Mouse (Mus musculus) layer of hippocampus, adult 9-10 months (tissue): ENCODE results near the gene S100a14.

Experiments used
- DNase-seq: peaks from one replicate; pipeline ENCODE4 v3.0.0; 2022; ENCODE audit warnings: low spot score

S100a14 gene

GRCm38 (mm10) chr3:90517711-90518110 lies 8.9 kb upstream of the S100a14 start:
- no peak for DNase-seq

DNA sequence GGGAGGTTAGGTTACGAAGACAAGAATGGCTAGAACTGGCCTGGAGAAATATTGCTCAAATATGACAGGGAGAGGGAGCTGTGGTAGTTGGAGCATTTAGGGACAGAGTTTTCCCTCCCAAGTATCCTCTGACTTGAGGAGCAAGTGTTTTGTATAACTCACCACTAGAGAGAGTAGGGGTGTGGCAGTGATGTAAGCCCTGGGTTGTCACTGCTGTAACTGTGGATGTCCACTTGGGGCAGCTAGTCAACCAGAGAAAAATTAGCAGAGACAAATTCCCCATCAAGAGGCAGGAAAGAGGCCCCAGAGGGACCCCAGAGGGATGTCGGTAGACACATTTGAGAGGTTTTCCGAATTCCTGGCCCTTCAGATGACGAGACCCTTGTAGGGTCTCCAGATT lies 1.2 kb upstream of the S100a14 start:
- DNase-seq: peak; percentile 53

DNA sequence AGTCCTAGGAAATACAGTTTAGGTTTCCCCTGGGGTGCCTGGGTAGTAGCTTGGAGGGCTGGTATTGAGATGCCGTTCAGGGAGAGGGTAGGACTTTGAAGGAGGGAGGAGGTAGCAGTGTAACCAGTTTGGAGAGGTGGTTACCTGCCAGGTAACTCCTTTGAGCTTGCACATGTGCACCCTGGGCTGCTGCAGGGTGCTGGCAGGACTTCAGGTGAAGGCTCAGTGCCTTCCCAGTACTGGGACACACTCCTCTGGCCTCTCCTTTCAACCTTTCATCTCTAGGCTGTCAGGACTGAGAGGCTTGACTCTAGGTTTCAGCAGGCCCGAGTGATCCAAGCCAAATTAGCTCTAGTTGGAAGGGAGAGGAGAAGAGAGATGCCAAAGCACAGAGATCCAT lies 580 bp upstream of the S100a14 start:
- DNase-seq: no peak

DNA sequence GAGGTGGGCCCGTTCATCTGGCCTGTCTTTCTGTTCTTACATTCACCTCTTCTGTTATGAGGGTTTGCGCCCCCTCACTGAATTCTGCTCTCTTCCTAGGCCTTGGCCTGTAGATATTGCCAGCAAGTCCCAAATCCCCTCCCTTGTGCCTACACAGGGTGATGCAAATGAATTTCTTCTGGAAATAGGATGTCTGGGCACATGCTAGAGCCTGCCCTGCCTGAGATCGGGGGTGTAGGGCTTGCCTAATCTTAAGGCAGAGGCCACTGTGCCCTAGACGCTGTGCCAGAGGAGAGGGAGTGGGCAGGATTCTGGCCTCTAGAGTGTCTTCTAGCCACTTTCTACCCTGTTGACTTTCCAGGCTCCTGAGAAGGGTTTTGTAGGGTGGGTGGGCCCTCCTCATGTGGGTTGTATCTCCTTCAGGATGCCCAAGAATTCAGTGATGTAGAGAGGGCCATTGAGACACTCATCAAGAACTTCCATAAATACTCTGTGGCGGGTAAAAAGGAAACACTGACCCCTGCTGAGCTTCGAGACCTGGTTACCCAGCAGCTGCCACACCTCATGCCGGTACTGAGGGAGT lies 726 bp downstream of the S100a14 start:
- DNase-seq: no peak

GRCm38 (mm10) chr3:90531713-90532112 lies 5.1 kb downstream of the S100a14 start:
- DNase-seq: no peak

- DNase-seq: no peak
These were observed 8.8 kb downstream of the S100a14 start for GRCm38 (mm10) chr3:90535446-90535845.

DNA sequence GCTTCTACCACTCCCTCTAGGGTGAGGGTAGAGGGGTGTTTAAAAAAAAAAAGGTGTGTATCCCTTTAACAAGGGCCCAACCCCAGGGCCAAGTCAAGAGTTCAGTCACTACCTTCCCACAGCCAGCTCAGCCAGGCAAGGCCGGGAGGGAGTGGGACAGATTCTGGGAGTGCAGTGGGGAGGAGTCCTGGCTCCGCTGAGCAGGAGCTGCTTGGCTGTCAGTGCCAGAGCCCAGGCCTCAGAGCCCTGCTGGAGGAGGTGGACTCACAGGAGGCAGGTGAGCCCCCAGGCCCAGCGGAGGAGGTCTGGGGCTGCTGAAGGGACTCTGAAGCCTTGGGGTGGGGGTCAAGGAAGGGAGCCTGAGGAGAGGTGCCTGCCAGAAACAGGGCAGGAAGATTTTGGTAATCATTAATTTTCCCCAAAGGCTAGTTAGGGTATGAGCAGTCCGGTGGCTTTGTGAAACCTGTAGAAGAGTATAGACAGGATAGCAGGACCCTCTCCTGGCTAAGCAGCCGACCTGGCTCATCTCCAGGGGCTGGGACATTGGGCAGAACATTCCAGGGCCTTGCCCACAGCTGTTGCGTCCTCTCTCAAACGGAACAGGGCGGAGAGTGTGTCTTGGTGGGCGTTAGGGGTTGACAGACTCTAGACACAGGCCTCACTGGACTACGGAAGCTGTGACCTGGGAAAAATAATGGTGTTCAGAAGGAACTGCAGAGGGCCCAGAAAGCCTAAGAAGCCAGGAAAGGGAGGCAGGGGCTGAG lies 10.7 kb downstream of the S100a14 start, which contains the start of gene S100a16:
Gene S100a16 (plus strand): TSS at position 114 of the 764 bp plus-strand sequence.
- DNase-seq: no peak

DNA sequence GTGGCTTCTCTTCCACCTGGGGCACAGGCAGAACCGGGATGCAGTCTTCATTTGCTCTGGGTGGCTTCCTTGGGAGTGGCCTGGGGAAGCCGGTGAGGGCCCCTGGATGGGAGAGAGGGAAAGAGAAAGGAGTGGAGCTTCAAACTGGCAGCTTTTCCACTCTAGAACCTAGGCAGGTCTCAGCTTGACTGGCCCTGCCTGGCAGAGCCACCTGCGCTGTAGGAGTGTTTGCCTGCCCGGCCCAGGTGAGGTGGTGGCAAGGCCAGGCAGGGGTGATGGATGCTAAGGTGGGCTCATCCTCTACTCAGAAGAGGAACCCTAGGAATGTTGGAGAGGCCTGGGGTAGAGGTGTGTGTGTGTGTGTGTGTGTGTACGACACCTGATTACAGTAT lies 11.2 kb downstream of the S100a14 start:
- DNase-seq: no peak

DNA sequence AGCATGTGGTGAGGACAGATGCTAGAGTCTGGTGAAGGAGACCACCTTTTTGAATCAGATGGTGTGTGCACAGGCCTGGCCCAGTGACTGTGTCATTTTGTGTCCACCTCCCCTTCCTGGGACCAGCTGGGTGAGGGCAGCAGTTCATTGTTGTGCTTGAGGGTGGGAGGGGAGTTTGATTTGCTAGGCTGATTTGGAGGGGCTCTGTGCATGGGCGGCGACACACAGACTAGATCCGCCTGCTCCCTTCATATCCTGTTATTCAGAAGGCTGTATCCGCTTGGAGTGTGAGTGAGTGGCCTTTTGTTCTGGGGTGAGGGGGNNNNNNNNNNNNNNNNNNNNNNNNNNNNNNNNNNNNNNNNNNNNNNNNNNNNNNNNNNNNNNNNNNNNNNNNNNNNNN lies 14.2 kb downstream of the S100a14 start:
- peak; percentile 15 for DNase-seq

DNA sequence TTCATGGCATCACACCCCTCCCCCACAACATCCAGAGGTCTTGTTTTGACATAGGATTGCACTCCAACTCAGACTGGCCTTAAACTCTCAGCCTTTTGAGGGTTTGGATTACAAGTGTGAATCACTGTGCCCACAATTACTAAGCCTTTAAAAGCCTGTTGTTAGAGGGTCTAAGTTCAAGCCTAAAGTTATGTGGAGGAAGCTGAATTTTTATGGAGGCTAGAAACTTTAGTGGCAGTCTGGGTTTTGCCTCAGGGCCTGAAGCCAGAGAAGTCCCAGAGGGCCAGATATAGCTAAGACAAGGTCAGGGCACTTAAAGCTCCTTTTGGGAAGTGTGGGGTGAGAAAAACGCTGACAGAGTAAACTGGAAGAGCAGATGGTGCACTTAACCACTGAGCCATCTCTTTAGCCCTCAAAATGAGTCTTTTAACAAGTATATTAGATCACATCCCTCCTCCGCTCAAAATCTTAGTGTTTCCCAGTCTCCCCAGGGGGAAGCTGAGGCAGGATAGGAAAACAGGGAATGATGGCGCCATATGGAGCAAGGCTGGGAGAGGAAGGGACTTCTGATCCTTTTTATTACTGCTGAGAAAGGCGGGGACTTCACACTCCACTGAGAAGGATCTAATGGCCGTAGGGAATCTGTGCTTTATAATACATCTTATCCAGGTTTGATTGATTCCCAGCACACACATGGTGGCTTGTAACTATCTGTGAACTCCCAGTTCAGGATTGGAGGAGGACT lies 23.2 kb downstream of the S100a14 start:
- no peak for DNase-seq

DNA sequence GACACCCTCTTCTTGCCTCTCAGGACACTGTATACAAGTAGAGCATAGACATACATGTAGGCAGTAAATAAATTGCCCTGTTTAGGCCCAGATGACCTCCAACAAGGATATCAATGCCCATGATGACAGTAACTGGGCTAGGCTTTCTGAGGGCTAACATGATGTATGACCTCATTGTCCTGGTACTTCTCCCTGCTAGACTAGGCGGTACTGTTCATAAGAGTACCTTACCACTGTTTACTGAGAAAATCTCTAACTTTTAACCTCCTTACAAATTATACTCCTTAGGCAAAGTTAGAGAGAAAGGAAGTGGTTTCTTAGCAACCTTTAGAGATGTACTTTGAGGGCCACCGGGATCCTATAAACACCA lies 23.8 kb downstream of the S100a14 start:
- DNase-seq: no peak

DNA sequence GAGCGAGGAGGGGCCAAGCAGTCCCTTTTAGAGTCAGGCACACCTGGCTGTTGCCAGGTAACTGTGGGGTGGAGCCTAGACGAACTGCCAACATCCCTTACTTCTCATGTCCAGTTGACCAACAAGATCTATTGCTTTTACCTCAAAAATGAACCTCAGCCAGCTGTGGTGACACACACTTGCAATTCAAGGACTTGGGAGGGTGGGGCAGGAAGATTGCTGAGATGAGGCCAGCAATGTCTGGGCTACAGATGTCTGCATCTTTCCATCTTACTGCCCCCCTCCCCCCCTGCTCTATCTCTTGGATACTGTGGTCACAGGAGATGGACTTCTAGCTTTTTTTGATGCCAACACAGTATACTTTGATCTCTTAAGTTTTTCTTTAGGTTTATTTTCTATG lies 25.6 kb downstream of the S100a14 start:
- DNase-seq: no peak

DNA sequence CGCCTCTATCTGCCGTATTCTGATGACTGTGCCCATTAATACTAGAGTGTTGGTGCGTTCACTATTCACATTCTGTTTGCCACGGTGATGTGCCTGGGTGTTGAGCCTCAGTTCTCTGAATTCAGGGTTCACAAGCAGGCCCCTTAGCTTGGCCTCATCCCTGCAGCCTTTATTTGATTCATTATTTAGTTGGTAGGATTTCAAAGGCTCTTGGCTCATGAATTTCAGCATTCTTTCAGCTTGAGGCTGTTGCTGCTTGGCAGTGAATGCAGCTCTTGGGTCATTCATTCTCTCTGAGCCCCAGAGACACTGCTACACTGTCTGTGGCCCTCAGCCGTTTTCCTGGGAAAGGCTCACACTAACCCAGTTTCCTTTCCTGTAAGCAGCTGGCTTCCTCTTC lies 29.3 kb downstream of the S100a14 start:
- peak; percentile 20 for DNase-seq

DNA sequence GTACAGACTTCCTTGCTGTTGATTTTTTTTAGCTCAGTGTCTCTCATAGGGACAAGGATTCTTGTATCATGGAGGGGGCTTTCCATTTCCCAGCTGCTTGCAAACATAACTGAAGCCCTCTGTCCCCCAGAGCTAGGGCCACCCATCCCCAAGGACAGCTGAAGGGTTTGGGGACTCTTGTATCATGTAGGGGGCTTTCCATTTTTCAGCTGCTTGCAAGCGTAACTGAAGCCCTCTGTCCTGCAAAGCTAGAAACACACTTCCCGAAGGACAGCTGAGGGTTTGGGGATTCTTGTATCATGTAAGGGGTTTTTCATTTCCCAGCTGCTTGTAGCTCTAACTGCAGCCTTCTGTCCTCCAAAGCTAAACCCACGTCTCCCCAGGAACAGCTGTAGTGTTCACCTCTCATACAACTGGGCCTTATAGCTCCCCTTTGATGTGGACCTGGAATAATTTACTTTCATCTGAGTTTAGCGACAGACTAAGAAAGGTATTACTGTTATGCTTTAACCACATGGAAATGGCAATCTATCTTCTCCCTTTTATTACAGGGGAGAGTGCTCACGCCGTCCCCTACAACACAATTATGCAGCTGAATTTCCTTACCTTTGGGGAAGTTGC lies 33.5 kb downstream of the S100a14 start, which contains the start of gene S100a3:
Gene S100a3 (plus strand): TSS at position 571 of the 621 bp plus-strand sequence.
- no peak for DNase-seq

GRCm38 (mm10) chr3:90574691-90575090 lies 48.0 kb downstream of the S100a14 start:
- DNase-seq: no peak

- DNase-seq: no peak
These were observed 48.7 kb downstream of the S100a14 start for GRCm38 (mm10) chr3:90575320-90575719.

DNA sequence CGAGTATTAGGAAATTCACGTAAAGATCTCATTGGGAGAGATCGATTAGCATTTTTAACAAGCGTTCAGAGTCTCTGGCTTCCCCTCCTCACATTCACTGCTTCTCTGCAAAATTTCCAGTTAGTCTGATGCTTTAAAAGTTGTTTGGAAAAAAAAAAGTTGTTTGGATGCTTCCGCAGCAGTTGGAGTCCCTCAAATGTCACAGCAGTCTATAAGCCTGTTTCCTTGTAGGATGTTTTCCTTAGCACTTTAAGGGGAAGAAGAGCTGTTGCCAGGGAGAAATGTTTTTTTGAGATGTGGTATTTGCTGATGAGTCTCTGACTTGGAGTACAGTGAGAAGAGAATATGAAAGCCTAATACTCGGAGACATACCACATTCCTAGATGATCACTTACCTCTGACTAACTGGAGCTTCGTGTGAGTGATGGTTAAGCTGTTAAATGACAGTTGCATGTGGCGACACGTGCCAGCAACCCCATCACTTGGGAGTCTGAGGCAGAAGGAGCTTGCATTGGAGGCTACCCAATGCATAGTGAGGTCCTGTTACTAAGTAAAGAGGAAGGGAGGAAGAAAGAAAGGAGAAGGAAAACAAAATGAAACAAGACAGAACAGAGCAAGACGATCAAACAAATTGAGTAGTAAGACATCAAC lies 49.8 kb downstream of the S100a14 start:
- no peak for DNase-seq
